Mouse (Mus musculus) heart, adult 10 weeks (tissue): ENCODE results near the gene Apex1. TPM values are rescaled to one million over a fixed set of nuclear protein-coding genes. Genes with fewer than 3 reads are reported as not detected.

Experiments used
- polyA plus RNA-seq: library from polyadenylated mRNA; stranded (reverse); fragments of 350-450 nt; fragmentation: Illumina TruSeq; extraction: RNeasy Lipid Tissue Mini Kit (QIAGEN cat#74804); gene quantifications from one replicate; pipeline ENCODE4 v1.2.3, GENCODE M21; 2014; ENCODE audit warnings: low read depth, low replicate concordance

Gene Apex1
- polyA plus RNA-seq, result 31.2 TPM

DNA sequence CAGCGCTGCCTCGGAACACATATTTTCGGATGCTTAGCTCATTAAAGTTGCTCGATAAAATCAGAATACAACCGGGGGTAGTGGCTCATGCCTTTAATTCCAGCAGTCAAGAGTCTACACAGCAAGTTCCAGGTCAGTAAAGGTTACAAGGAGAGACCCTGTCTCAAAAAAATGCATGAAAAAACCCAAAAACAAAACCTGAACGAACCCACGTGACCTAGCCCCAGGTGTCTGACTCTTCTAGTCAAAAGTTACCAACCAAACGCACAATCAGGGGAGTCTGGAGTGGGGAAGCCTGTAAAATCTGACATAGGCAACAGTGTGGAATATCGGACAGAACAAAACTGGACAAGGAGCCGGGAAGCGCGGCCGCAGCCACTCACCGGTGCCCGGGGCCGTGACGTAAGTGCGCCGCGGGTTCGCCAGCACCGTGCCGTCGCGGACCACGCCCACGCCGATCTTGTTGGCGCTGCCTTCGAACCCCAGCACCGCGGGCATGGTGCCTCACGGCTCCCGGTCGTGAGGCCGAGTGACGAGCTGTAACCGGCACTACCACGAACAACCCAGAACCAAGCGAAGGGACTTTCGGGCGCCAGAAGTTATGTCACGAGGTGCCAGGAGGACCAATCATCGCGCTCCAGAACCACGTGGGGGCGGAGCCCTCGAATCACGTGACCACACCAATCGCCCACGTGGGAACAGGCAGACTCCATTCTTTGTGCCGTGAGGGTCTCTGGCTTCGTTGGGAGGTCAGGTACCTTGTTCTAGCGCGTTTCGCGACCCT, at the start of gene Apex1, which contains the start of gene Osgep:
Apex1 (plus strand) TSS at position 688 of the 784 bp plus-strand sequence.
Osgep (minus strand) TSS at position 613 of the 784 bp plus-strand sequence.

GRCm38 (mm10) chr14:50897374-50897765, 27.4 kb upstream of the Apex1 start, which contains the start of gene Klhl33:
Klhl33 (minus strand) TSS chr14:50897507.

DNA sequence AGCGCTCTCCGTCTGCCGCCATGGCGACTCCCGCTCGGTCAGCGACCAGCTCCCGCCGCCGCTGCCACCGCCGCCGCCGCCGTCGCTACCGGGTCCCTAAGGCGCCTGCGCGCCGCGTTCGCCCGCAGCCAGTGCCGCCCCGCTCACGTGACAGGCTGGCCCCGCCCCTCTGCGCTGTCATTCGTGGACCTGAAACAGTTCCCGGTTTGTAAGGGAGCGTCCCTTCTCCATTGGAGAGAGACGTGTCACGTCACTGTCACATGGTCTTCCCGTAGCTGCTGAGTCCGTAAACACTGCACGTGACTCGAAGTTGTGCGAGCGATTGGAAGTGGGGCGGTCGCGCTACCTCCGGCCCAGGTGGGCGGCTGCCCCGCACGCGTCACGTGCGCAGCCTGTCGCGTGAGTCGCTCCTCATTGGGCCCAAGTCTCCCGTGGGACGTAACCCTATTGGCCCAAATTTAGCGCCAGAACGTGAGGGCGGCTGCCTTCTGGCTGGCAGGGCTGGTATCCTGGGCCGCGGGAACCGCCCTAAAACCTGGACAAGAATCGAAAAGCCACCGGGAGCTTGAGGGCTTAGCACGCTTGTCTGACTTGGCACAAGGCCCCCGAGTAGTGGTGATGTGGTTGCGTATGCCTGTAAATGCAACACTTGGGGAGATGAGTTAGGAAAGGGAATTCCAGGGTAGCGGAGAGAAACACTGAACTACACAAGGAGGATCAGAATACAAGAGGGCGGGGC, 6.2 kb downstream of the Apex1 start, which contains the start of the genes Pip4p1 and Pnp:
Pip4p1 (minus strand) TSS at position 103 of the 739 bp plus-strand sequence.
Pnp (plus strand) TSS at position 329 of the 739 bp plus-strand sequence.

DNA sequence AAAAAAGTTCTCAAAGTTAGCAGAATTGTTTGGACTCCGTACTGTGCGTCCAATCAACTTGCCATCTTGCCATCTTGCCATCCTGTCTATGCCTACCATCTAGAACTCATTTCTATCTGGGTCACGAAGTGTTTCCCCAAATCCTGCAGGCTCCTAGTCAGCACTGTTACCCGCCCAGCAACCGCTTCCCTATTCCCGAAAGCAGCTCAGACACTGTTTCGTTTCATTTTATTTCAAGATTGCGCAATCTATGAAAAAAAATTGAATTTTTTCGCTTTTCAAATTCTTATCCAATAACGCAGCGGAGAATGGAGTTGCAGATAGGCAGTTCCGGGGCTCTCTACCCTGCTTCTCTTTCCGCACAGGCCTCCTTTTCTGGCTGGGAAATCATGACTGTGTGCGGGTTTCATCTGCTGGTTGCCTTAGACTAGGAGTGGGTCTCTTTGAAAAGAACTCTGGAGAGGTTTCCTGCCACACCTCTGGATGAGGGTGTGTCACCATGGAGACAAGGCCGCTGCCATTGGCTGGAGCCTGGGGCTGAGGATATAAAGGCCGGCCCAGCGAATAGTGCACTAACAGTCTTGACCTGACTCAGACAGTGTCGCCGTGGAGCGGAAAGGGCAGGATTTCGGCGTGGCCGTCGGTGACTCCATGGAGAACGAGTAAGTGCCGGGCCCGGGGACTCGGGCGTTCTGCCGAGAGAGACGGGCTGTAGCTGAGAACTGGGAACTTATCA, 19.3 kb downstream of the Apex1 start, which contains the start of gene Gm49342:
Gm49342 (plus strand) TSS at position 586 of the 736 bp plus-strand sequence.

DNA sequence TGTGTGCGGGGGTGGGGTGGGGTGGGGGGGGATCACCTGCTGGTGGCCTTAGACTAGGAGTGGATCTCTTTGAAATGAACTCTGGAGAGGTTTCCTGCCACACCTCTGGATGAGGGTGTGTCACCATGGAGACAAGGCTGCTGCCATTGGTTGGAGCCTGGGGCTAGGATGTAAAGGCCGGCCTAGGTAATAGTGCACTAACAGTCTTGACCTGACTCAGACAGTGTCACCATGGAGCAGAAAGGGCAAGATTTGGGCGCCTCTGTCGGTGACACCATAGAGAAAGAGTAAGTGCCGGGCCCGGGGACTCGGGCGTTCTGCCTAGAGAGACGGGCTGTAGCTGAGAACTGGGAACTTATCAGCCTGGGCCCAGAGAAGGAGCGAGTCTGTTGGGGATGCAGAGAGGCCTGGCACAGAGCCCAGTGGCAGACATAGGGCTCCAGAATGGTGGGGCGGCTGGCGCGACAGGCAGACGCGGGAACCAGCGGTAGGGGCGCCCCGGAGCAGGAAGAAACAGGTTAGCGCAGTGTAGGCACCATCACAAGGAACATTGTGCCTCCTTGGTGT, 31.3 kb downstream of the Apex1 start, which contains the start of gene Pnp2:
Pnp2 (plus strand) TSS at position 51 of the 567 bp plus-strand sequence.

Other genes with a start within 250 kb of the Apex1 start
- not detected for gene Olfr747, start 231.8 kb upstream of the Apex1 start, polyA plus RNA-seq
- gene Olfr748, start 217.6 kb upstream of the Apex1 start, polyA plus RNA-seq, result not detected
- gene Olfr749, start 179.9 kb upstream of the Apex1 start, polyA plus RNA-seq, result not detected
- gene Ttc5, start 139.4 kb upstream of the Apex1 start, polyA plus RNA-seq, result 14.7 TPM
- gene Ccnb1ip1, start 117.2 kb upstream of the Apex1 start, polyA plus RNA-seq, result not detected
- 27.9 TPM for gene Parp2, start 117.1 kb upstream of the Apex1 start, polyA plus RNA-seq
- 11.9 TPM for gene Tep1, start 54.4 kb upstream of the Apex1 start, polyA plus RNA-seq
- gene Klhl33, start 27.5 kb upstream of the Apex1 start, polyA plus RNA-seq, result 25.9 TPM
- 91.8 TPM for gene Osgep, start 75 bp upstream of the Apex1 start, polyA plus RNA-seq
- 27.1 TPM for gene Pip4p1, start 5.9 kb downstream of the Apex1 start, polyA plus RNA-seq
- gene Pnp, start 6.1 kb downstream of the Apex1 start, polyA plus RNA-seq, result 19.7 TPM
- gene Gm49342, start 19.5 kb downstream of the Apex1 start, polyA plus RNA-seq, result 15.3 TPM
- 0.60 TPM for gene Pnp2, start 31.0 kb downstream of the Apex1 start, polyA plus RNA-seq
- gene Rnase10, start 82.8 kb downstream of the Apex1 start, polyA plus RNA-seq, result 0.73 TPM
- gene Rnase9, start 116.9 kb downstream of the Apex1 start, polyA plus RNA-seq, result not detected
- gene Rnase11, start 125.2 kb downstream of the Apex1 start, polyA plus RNA-seq, result not detected
- gene Rnase12, start 132.7 kb downstream of the Apex1 start, polyA plus RNA-seq, result not detected
- not detected for gene Olfr750, start 149.5 kb downstream of the Apex1 start, polyA plus RNA-seq
- 92.6 TPM for gene Rnase4, start 166.1 kb downstream of the Apex1 start, polyA plus RNA-seq
- 10.6 TPM for gene Ang, start 166.2 kb downstream of the Apex1 start, polyA plus RNA-seq
- gene Eddm3b, start 189.5 kb downstream of the Apex1 start, polyA plus RNA-seq, result not detected
- gene Rnase6, start 198.9 kb downstream of the Apex1 start, polyA plus RNA-seq, result not detected
- 0.84 TPM for gene Rnase1, start 221.8 kb downstream of the Apex1 start, polyA plus RNA-seq
- not detected for gene Rnase2b, start 237.3 kb downstream of the Apex1 start, polyA plus RNA-seq